Mouse (Mus musculus): ENCODE results near the gene Tmem233. TPM values are rescaled to one million over a fixed set of nuclear protein-coding genes. Genes with fewer than 3 reads are reported as not detected.

Gene Tmem233
- polyA plus RNA-seq (2015; fragmentation: Nextera tagmentation; extraction: Ambion mirVana): not detected in 2 replicates

GRCm38 (mm10) chr5:116083081-116083480 lies at the start of gene Tmem233:
Gene Tmem233, minus strand, starts transcription at chr5:116083244.

GRCm38 (mm10) chr5:116024327-116024739 lies 58.7 kb downstream of the Tmem233 start, which contains the start of gene Prkab1:
Gene Prkab1, minus strand, starts transcription at chr5:116024508.

Other genes with a start within 250 kb of the Tmem233 start
- 8.2 and 10.4 TPM in 2 replicates for gene Cit, start 238.0 kb downstream of the Tmem233 start, polyA plus RNA-seq (2015; fragmentation: Nextera tagmentation; extraction: Ambion mirVana)
- 33.7 and 57.4 TPM in 2 replicates for gene Prkab1, start 58.7 kb downstream of the Tmem233 start, polyA plus RNA-seq (2015; fragmentation: Nextera tagmentation; extraction: Ambion mirVana)
- gene Ccdc60, start 205.7 kb upstream of the Tmem233 start, polyA plus RNA-seq (2015; fragmentation: Nextera tagmentation; extraction: Ambion mirVana): 0.44 and 0.82 TPM in 2 replicates